Mouse (Mus musculus) heart, postnatal 25 days (tissue): Measurements from ENCODE around the gene Swap70. TPM values are rescaled to one million over a fixed set of nuclear protein-coding genes. Genes with fewer than 3 reads are reported as not detected.

Source experiments
- DNase-seq: peaks from one replicate; pipeline ENCODE4 v3.0.0; 2022; ENCODE audit warnings: low spot score
- intact Hi-C: fragments of 180-260 bp; cut with DNase I; formaldehyde crosslinking; loops from one replicate; pipeline ENCODE4 v1.15.1; 2025
- total RNA-seq, 2 experiments: library from RNA; stranded (reverse); gene quantifications; 2 replicates each; pipeline ENCODE4 v1.2.3; 2021

Gene Swap70
- total RNA-seq, 2 experiments from 2014 or later: 12.7 to 14.3 TPM

DNA sequence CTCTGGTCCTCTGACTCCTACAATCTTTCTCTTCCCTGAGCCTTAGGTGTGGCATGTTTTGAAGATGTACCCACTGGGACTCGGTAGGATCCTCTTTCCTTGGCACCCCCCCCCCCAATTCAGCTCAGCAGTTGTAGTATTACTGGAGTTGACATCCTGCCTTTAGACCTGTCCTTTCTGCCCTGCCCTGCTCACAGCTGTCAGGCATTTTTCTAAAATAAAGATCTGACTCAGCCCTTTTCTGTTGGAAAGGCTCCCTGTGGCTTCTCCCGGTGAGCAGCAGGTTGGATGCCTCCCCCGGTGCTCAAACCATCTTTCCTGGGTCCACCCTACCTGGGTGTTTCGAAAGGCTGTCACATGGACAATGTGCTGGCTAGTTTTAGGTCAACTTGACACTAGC is 68.1 kb downstream of the Swap70 start:
- intact Hi-C loops: loop anchor here (5.0 kb wide), 3 partner anchors 258 to 513 kb away; no protein-coding TSS in a partner anchor
- DNase-seq: no peak

DNA sequence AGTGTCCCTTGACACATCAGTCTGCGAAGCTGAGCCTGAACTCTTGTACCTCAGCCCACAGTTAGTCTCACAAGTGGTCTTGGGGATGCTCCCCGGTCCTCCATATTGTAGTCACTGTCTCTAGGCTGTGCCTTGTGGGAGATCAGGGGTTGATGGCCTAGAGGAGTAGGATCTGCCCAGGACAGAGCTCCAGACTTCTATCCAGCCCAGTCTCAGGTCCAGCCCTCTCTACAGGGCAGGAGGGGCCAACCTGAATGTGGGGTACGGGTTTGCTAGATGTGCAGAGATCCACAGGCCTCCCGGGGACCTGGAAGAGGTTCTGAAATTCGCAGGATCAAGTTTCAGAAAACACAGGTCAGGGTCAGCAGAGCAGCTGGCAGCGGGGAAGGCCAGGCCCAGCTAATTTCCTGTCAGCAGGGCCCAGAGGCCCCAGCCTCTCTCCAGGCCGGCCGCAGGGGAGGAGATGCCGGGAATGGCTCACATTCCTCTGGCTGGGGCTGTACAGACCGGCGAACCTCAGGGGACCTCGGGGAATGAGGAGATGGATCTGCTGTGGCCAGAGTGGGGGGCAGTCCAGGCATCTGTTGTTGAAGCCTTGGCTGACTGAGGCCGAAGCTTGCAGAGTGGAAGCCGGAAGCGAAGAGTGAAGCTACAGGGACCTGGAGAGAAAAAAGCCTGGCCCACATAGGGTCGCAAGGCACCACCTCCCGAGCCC is 75.5 kb downstream of the Swap70 start:
- intact Hi-C loops: no loop called here

DNA sequence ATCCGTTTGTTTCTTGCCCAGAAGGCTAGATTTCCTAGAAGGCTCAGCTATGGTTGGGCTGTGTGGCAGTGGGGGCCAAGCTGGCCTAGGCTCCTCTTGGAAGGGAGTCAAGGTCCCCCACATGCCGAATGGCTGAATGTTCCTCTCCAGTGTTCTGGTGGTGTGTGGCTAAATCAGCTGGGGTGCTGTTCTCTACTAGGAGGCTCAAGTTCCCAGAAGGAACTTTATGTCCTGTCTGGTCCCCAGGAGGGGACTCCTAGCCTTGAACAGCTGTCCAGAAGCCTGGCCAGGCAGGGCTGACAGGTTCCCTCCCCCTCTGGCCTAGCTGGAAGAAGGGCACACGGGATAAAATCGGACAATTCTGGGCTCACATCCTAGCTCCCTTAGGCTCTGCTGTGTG is 76.1 kb downstream of the Swap70 start:
- DNase-seq: peak; percentile 65
- intact Hi-C loops: no loop called here

More for the DNA sequence above, 75.5 kb downstream of the Swap70 start:
- peak; percentile 84 for DNase-seq

DNA sequence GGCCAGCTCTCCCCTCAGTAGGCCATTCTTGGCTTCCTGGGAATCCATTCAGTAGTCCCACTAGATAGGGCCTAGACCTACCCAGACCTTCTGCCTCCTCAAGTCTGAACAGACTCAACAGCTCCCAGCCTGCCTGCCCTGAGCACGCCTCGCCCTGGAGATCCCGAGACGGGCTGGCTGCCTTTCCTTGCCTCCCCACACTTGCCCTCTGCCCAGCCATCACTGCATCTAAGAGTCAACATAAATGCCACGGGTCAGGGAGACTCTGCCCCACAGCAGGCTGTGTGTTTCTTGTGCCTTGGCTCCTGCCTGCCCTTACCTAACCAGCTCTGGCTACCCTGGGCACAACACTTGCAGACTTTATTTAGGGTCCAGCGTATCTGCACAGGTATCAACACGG is 76.6 kb downstream of the Swap70 start:
- DNase-seq: no peak
- intact Hi-C loops: no loop called here

DNA sequence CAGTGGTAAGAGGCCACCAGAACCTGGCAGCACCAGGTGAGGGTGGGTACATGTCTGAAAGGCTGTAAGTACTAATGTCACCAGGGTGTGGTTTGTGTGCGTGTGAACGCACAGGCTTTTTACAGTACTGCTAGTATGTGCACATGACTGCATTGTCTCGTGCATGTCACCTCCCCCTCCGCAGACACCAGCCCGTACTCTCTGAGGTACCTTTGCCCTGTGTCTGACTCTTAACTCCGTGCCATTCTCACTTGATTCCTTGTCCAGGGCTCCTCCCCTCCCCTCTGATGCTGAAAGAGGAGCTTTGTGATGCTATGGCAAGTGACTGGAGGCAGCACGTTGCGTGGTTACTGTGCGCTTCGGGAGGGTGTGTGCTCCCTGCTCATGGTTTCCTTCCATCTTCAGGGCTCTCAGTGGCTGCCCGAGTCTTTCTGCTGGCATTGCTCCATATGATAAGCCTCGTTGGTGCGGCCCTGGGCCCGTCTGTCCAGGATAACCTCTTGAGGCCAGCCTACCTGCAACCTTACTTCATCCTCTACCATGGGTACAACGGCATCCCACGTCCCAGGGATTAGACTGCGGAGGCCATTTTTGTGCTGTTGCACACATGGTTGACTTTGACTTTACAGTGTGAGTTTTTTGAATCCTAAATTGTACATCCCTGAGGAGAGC is 77.4 kb downstream of the Swap70 start:
- no peak for DNase-seq
- intact Hi-C loops: no loop called here

DNA sequence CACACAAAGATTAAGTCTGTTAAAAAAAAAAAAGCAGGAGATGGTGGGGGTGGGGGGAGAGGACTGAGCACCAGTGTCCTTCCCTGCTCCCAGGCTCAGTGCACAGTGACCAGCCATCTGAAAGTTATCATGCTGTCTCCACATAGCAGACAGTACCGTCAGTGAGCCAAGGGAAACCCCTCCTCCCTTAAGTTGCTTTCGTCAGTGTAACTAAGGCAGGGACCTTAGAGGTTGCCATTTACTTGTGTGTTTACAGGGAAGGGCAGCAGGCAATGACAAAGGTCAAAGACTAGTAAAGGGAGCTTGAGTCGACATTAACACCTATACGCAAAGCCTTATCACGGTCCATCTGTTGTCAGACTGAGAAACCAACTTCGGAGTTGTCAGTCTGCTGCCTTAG is 81.4 kb downstream of the Swap70 start:
- no peak for DNase-seq
- intact Hi-C loops: no loop called here

DNA sequence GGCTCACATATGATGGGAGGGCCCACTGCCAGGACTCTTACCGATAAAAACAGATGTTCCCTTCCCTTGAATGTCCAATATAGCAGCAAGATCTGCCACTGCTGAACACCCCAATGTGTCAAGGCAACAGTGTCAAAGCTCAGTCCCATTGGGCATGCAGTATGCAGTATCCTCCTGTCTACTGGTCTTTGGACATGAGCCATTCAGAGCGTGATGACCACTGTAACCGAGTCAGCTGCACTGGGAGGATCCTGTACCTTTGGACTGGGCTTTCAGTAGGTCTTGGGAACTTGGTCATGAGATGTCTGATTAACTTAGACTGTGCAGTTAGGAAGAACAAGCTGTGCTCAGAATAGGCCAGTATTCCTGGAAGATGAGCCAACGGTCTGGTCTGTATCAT is 84.0 kb downstream of the Swap70 start:
- intact Hi-C loops: no loop called here
- no peak for DNase-seq

DNA sequence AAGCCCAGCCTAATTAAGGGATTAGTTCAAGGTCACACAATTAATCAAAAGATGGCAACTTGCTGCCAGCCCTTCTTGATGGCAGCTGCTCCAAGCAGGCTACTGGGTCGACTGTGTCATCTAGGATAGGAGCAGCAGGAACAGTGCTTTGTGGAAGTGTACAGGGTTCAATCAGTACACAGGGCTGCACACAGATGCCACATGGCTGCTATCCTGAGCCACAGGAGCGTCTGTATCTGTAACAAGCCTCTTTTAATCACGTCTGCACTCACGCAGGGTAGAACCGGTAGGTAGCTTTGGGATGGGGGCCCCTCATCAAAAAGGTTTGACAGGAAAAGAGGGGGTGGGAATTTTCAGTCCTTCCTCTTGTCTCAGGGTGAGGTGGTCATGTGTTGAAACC is 84.8 kb downstream of the Swap70 start:
- no peak for DNase-seq
- intact Hi-C loops: no loop called here

DNA sequence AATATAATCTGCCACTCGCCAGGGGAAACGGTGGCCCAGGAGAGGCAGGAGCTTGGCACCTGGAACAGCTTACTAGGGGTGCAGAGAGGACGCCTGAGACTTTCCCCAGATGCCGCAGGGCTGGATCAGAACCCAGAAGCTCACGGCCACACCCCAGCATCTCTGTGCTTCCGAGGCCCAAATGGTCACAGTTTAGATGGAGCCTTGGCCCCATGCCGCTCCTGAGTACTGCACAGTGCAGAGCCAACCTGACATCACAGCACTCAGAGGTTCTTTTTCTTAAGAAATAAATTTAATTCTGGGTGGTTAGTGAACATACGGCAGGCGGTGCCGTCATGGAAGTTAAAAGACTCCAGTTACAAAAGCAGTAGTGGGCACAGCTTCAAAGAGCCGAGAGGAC is 86.2 kb downstream of the Swap70 start:
- intact Hi-C loops: no loop called here
- DNase-seq: no peak

DNA sequence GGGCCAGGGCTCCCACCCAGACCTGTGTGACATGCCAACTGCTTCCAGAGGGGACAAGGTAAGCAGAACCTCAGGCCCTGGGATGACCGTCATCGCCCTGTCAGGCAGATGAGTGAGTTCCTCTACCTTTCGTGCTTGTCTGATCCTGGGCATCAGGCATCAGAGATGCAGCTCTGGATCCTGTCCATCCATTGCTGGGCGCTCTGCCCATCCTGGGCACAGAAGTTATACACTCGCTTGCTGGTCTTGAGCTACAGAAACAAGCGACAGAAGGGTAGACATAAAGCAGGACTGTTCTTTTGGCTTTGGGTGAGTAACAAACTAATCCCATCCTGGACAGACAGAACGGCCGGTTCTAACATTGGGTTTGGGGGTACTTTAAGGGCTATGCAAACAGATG is 87.7 kb downstream of the Swap70 start:
- no peak for DNase-seq
- intact Hi-C loops: no loop called here

DNA sequence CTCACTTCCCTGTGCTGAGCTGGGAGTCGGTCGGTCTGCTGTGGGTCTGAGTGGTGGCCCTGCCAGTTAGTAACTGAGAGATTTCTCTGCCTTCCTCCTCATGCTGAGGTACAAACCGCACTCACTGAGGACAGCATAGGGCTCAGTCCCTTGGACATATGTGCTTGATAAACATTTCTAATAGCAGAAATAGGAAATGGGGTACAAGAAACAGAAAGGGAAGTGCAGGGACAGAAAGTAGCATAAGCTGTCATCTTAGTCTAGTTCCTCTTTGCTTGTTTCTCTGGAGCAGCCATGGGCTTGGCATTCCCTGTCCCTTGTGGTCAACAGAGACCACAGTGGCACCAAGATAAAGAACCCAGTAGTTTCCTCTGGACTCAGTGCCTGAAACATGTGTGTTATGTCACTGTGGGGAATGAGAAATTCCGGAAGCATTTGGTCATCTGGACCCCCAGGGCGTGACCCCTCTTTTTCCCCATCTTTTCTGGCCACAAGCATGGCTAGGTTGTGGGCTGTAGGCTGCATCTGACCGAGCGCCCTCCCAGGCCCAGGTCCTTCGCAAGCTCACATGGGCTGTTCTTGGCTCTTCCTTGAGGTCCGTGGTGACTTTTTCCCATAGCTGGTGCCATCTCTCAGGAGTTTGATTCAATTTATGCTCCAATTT is 92.0 kb downstream of the Swap70 start:
- intact Hi-C loops: no loop called here
- DNase-seq: no peak

DNA sequence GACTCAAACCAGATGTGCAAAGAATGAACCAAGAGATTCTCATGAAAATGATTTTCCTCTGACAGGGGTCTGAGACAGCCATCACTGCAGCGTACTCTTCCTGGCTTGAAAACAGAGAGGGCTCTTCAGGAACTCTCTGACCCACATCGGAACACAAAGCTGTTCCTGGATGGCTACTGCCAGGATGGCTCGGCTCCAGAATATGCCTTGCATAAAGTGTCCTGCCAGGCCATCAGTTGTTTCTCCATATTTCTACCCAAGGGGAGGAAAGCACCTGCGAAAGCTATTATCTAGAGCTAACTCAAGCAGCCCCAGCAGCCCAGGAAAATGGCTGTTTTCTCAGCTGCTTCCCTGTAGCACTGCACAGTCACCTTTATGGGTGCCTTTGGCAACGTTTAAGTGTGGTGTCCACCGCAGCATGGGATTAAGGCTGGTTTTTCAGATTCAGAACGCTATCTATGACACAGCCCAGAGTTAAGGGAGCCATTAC is 92.9 kb downstream of the Swap70 start:
- DNase-seq: no peak
- intact Hi-C loops: no loop called here

DNA sequence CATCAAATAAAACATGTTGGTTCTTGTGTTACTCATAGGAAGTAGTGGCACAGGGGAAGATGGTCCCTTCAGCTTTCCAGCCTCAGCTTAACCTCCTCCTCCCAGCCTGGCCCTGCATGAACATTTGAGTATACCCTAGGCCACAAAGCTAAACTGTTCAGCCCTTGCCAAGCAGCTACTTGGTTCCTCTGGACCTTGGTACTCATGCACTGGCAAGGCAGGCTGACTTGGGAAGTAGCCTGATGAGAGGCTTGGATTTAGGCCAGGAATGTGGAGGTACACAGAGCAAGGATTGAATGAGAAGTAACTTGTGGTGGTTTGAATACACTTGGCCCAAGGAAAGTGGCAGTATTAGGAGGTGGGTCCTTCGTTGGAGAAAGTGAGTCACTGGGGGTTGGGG is 93.8 kb downstream of the Swap70 start:
- no peak for DNase-seq
- intact Hi-C loops: no loop called here

DNA sequence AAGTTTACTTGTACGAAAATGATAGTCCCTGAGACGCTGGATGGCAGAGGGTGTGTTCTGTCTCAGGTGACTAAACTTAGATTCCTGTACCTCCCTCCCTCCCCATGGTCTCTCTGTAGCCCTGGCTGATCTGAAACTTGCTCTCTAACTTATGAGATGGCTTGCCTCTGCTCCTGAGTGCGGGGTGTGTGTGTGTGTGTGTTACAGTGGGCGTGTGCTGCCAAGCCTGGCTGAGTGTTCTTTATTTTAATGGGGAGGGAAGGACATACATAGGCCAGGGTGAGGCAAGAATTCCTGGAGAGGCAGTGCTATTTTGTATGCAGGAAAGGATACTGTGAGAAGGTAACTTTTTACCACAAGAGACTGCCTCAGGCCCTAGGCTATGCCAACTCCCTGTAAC is 95.9 kb downstream of the Swap70 start:
- intact Hi-C loops: no loop called here
- no peak for DNase-seq

DNA sequence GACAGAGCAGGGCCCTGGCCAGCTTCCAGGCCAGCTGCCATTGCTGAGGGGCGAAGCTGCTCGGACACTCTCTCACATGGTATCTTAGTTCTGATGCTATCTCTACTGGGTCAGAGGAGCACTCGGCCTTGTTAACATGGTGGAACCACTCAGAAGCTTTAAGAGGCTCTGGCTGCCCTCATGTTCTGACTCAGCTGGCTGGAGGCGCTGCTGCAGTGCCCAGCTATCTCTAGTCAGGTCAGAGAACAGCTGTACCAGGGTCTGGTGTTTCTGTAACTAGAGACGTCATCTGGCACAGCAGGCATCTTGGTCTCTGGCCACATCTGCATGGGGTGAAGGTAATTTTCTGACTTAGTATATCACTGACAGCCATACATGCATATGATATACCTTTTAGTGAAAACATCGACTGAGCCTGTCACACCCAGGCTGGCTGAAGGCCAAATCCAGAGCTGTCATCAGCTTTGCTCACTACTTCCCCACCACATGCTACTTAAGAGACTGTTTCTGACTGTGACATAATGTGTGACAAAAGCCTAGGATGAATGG is 97.5 kb downstream of the Swap70 start:
- DNase-seq: no peak
- intact Hi-C loops: no loop called here

DNA sequence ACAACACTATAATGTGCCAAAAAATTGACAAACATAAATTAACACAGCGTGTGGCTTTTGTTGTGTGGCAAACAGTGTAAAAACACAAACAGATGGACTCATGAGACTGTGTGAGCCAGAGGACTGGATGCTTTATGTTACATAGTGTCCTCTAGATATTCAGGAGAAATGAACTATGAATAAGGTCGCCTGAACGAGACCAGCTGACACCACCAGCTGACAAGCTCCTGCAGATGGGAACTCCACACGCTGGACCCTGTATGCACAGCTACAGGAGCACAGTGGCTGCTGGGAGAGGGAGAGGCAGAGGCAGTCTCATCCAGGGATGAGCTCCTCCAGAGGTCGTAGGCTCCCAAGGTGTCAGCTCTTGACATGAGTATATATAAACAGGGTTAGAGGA is 99.6 kb downstream of the Swap70 start:
- intact Hi-C loops: no loop called here
- DNase-seq: no peak

DNA sequence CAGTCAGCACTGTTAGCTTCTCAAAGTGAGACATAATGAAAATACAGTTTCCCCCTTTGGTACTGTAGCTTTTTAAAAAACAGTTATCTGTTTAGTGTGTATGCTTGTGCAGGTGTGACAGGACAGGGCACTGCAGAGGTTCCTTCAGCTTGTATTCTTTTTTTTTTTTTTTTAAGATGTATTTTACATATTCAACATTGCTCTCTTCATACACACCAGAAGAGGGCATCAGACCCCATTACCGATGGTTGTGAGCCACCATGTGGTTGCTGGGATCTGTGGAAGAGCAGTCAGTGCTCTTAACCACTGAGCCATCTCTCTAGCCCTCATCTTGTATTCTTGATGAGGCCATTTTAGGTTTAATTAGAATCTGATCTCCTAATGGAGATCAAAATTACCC is 103.3 kb downstream of the Swap70 start:
- intact Hi-C loops: no loop called here
- no peak for DNase-seq

DNA sequence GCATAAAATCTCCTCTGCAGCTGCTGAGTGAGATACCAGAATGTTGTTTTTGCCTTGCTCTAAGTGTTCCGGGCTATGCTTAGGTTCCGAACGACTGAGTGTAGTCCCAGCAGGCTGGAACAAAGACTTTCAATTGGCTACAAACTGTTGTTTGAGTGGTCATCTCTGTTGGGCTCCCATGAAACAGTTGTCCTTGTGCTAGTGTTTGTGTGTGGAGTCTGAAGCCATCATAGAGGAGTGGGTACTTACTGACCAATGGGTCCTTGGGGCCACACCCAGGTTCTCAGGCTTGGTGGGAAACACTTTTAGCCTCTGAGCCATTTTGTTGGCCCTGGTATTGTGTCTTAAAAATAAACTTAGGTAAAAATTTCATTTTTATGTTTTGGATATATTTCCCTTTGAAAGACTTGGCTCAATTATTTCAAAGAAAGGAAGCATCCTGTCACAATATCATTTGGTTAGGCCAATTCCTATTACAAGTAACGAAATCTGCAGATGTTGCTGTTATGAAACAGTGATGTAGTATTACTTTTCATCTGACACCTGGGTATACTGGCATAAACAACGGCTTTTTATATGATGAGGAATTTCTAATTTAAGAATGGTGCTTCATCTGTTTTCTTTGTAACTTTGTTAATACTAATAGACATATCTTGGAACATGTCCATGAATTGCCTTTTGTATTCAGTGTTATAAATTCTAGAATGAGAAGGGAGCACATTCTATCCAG is 104.0 kb downstream of the Swap70 start:
- no peak for DNase-seq
- intact Hi-C loops: no loop called here
